Comparison of ENCODE assay signal across 8 mouse cellular contexts in the genomic region with DNA sequence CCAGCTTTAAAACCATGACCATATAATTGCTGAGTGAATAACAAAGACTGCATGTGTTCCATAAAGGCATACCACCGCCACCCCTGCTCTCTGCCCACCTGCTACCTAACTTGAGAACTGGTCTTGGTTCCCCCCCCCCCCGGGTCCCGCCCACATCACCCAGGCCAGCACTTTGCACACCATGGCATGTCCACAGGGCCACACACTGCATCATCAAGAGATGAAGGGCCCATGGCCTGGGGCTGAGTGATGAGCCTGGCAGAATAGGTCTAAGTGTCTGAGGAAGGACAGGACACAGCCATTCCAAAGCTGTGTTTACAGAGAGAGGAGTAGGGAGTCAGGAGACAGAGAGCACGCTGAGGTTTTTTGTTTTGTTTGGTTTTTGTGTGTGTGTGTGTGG. TPM values are rescaled to one million over a fixed set of nuclear protein-coding genes. Genes with fewer than 3 reads are reported as not detected.
A peak's percentile ranks its signal among the peaks of the same experiment; 100 is the strongest.
DNase-seq lines count a peak whose midpoint lies in the region; ATAC-seq and TF ChIP-seq lines count a peak whose summit lies in the region.

No protein-coding gene starts in this region.

- DNase-seq in heart, postnatal 14 days: no peak
- no peak for DNase-seq in heart, postnatal 0 days (ENCODE audit: low spot score)
- DNase-seq in liver, embryonic 13.5 days: no peak
- no peak for DNase-seq in thymus, postnatal 4 days
- DNase-seq in adrenal gland, postnatal 36 days: no peak
- no peak for DNase-seq in left cerebral cortex, adult 9 months (ENCODE audit: low spot score in 2 of 2)

- 73% methylated on average over 4 of the region's 4 CpGs for WGBS in heart, embryonic 11.5 days (ENCODE audit: insufficient replicate concordance)
- WGBS in heart, postnatal 0 days: 77% methylated on average over 4 of the region's 4 CpGs
- 61% methylated on average over 4 of the region's 4 CpGs for WGBS in liver, embryonic 13.5 days (ENCODE audit: insufficient replicate concordance)

- no peaks in the 10 kb centered on the region for H3K36me3 ChIP-seq in heart, embryonic 11.5 days (ENCODE audit: control insufficient read depth, insufficient read depth, low read length)
- peaks cover 17% of the 10 kb centered on the region for H3K36me3 ChIP-seq in E14TG2a.4 (ENCODE audit: insufficient read depth, low read length)
- peaks cover 6% of the 10 kb centered on the region; the same call in 1 of the 2 replicates for H3K36me3 ChIP-seq in heart, postnatal 0 days (replicated peaks; ENCODE audit: control insufficient read depth, insufficient read depth, low read length)
- no peaks in the 10 kb centered on the region for H3K36me3 ChIP-seq in liver, embryonic 13.5 days

- H3K4me1 ChIP-seq in heart, embryonic 11.5 days (ENCODE audit: control insufficient read depth, insufficient read depth, low read length): peaks cover 27% of the 10 kb centered on the region
- peaks cover 65% of the 10 kb centered on the region for H3K4me1 ChIP-seq in E14TG2a.4 (replicated peaks; ENCODE audit: low read depth, low read length)
- peaks cover 28% of the 10 kb centered on the region for H3K4me1 ChIP-seq in heart, postnatal 0 days (ENCODE audit: control insufficient read depth, insufficient read depth)
- H3K4me1 ChIP-seq in liver, embryonic 13.5 days (replicated peaks): peaks cover 39% of the 10 kb centered on the region

- TF ChIP-seq CTCF in E14TG2a.4 (conservative IDR thresholded peaks at IDR 0.05; ENCODE audit: low read length): no peak
- no peak for TF ChIP-seq CTCF in heart, postnatal 0 days (IDR thresholded peaks at IDR 0.05; ENCODE audit: low read depth)

- peak overlapping the region; percentile 70 for H3K4me2 ChIP-seq in heart, embryonic 11.5 days
- peak overlapping the region; percentile 91 for H3K4me2 ChIP-seq in heart, postnatal 0 days (ENCODE audit: low read depth, low read length)
- peak overlapping the region; percentile 82; the same call in 1 of the 2 replicates for H3K4me2 ChIP-seq in liver, embryonic 13.5 days

- ATAC-seq in heart, embryonic 11.5 days (replicated peaks; ENCODE audit: insufficient number of reproducible peaks, low FRiP score, low TSS enrichment): no peak
- no peak for ATAC-seq in heart, postnatal 0 days (ENCODE audit: insufficient read depth, low read depth)
- ATAC-seq in liver, embryonic 13.5 days (ENCODE audit: low read depth): no peak

- H3K9ac ChIP-seq in heart, embryonic 11.5 days (ENCODE audit: low read depth, low read length): peak overlapping the region; percentile 90; the same call in 1 of the 2 replicates
- H3K9ac ChIP-seq in heart, postnatal 0 days (replicated peaks; ENCODE audit: low read depth, low read length): peak overlapping the region; percentile 79
- no peak overlapping the region for H3K9ac ChIP-seq in liver, embryonic 13.5 days

- intact Hi-C loops in heart, postnatal 14 days (cut with DNase I): no loop called here

- no peaks in the 10 kb centered on the region for H3K9me3 ChIP-seq in heart, embryonic 11.5 days (replicated peaks; ENCODE audit: control insufficient read depth, low read length)
- no peaks in the 10 kb centered on the region for H3K9me3 ChIP-seq in E14TG2a.4 (ENCODE audit: low read length)
- no peaks in the 10 kb centered on the region for H3K9me3 ChIP-seq in heart, postnatal 0 days (replicated peaks; ENCODE audit: control insufficient read depth, low read length)
- no peaks in the 10 kb centered on the region for H3K9me3 ChIP-seq in liver, embryonic 13.5 days (replicated peaks)

- no peaks in the 10 kb centered on the region for H3K27me3 ChIP-seq in heart, embryonic 11.5 days (ENCODE audit: control insufficient read depth, insufficient read depth, low read length)
- H3K27me3 ChIP-seq in E14TG2a.4 (ENCODE audit: insufficient read depth, low read length): peaks cover 4% of the 10 kb centered on the region; the same call in 1 of the 2 replicates
- H3K27me3 ChIP-seq in heart, postnatal 0 days (ENCODE audit: control insufficient read depth, insufficient read depth, low read length): no peaks in the 10 kb centered on the region
- H3K27me3 ChIP-seq in liver, embryonic 13.5 days: peaks cover 51% of the 10 kb centered on the region

- peak overlapping the region; percentile 31; the same call in 1 of the 2 replicates for H3K27ac ChIP-seq in heart, embryonic 11.5 days (ENCODE audit: low read depth, low read length)
- H3K27ac ChIP-seq in heart, postnatal 0 days (ENCODE audit: low read depth): peak overlapping the region; percentile 94
- H3K27ac ChIP-seq in liver, embryonic 13.5 days: no peak overlapping the region

- peak overlapping the region; percentile 86; the same call in 1 of the 2 replicates for H3K4me3 ChIP-seq in heart, embryonic 11.5 days (ENCODE audit: low read depth, low read length)
- H3K4me3 ChIP-seq in E14TG2a.4 (replicated peaks; ENCODE audit: low read length): peak overlapping the region; percentile 90
- peak overlapping the region; percentile 95 for H3K4me3 ChIP-seq in heart, postnatal 0 days (ENCODE audit: low read depth, low read length)
- no peak overlapping the region for H3K4me3 ChIP-seq in liver, embryonic 13.5 days (replicated peaks)

- no peak for TF ChIP-seq EP300 in heart, postnatal 0 days (IDR thresholded peaks at IDR 0.05; ENCODE audit: low read depth)

RNA-seq across cellular contexts. Expression of gene Rilpl1, which starts 2.8 kb away (rescaled TPM):
- 25.3 and 27.6 TPM in 2 replicates for polyA plus RNA-seq in heart, embryonic 11.5 days (2014; fragmentation: Nextera tagmentation; extraction: Ambion mirVana)
- 100 to 1,000 TPM; 167 to 179 TPM for total RNA-seq in heart, postnatal 14 days (2021)
- 34.7 and 52.1 TPM in 2 replicates for total RNA-seq in heart, postnatal 0 days (2014; rRNA removed; ENCODE audit: low replicate concordance)
- 39.0 and 40.5 TPM in 2 replicates for polyA plus RNA-seq in heart, postnatal 0 days (2015; fragmentation: Nextera tagmentation; extraction: Ambion mirVana)
- 1.9 and 2.5 TPM in 2 replicates for polyA plus RNA-seq in liver, embryonic 13.5 days (2015; fragmentation: Nextera tagmentation; extraction: Ambion mirVana)
- 10 to 100 TPM; 16.2 to 17.4 TPM for total RNA-seq in adrenal gland, postnatal 36 days (2021)

RNA-seq across cellular contexts. Expression of gene Tmed2, which starts 12.1 kb away (rescaled TPM):
- 490 and 526 TPM in 2 replicates for polyA plus RNA-seq in heart, embryonic 11.5 days (2014; fragmentation: Nextera tagmentation; extraction: Ambion mirVana)
- 100 to 1,000 TPM; 170 to 175 TPM for total RNA-seq in heart, postnatal 14 days (2021)
- 331 and 388 TPM in 2 replicates for total RNA-seq in heart, postnatal 0 days (2014; rRNA removed; ENCODE audit: low replicate concordance)
- 389 and 404 TPM in 2 replicates for polyA plus RNA-seq in heart, postnatal 0 days (2015; fragmentation: Nextera tagmentation; extraction: Ambion mirVana)
- 366 and 422 TPM in 2 replicates for polyA plus RNA-seq in liver, embryonic 13.5 days (2015; fragmentation: Nextera tagmentation; extraction: Ambion mirVana)
- 100 to 1,000 TPM; 226 to 241 TPM for total RNA-seq in adrenal gland, postnatal 36 days (2021)

RNA-seq across cellular contexts. Expression of gene Ddx55, which starts 24.3 kb away (rescaled TPM):
- polyA plus RNA-seq in heart, embryonic 11.5 days (2014; fragmentation: Nextera tagmentation; extraction: Ambion mirVana): 7.5 and 8.4 TPM in 2 replicates
- 1 to 10 TPM; 5.4 to 6.7 TPM for total RNA-seq in heart, postnatal 14 days (2021)
- 1.1 and 5.2 TPM in 2 replicates for total RNA-seq in heart, postnatal 0 days (2014; rRNA removed; ENCODE audit: low replicate concordance)
- polyA plus RNA-seq in heart, postnatal 0 days (2015; fragmentation: Nextera tagmentation; extraction: Ambion mirVana): 4.9 and 5.9 TPM in 2 replicates
- polyA plus RNA-seq in liver, embryonic 13.5 days (2015; fragmentation: Nextera tagmentation; extraction: Ambion mirVana): 9.4 and 11.0 TPM in 2 replicates
- total RNA-seq in adrenal gland, postnatal 36 days (2021): 10 to 100 TPM; 11.8 to 13.2 TPM

RNA-seq across cellular contexts. Expression of gene Snrnp35, which starts 45.4 kb away (rescaled TPM):
- 12.4 and 12.8 TPM in 2 replicates for polyA plus RNA-seq in heart, embryonic 11.5 days (2014; fragmentation: Nextera tagmentation; extraction: Ambion mirVana)
- 10 to 100 TPM in 1 of 2 experiments, 1 to 10 TPM in 1; 9.6 to 13.1 TPM for total RNA-seq in heart, postnatal 14 days (2021)
- total RNA-seq in heart, postnatal 0 days (2014; rRNA removed; ENCODE audit: low replicate concordance): 0.50 and 4.4 TPM in 2 replicates
- 14.0 and 14.6 TPM in 2 replicates for polyA plus RNA-seq in heart, postnatal 0 days (2015; fragmentation: Nextera tagmentation; extraction: Ambion mirVana)
- polyA plus RNA-seq in liver, embryonic 13.5 days (2015; fragmentation: Nextera tagmentation; extraction: Ambion mirVana): 14.6 and 15.0 TPM in 2 replicates
- total RNA-seq in adrenal gland, postnatal 36 days (2021): 10 to 100 TPM; 19.4 to 20.5 TPM

RNA-seq across cellular contexts. Expression of gene Rilpl2, which starts 50.2 kb away (rescaled TPM):
- polyA plus RNA-seq in heart, embryonic 11.5 days (2014; fragmentation: Nextera tagmentation; extraction: Ambion mirVana): 15.5 and 16.3 TPM in 2 replicates
- 1 to 10 TPM; 8.8 to 9.5 TPM for total RNA-seq in heart, postnatal 14 days (2021)
- total RNA-seq in heart, postnatal 0 days (2014; rRNA removed; ENCODE audit: low replicate concordance): 8.4 and 12.4 TPM in 2 replicates
- 14.9 and 15.4 TPM in 2 replicates for polyA plus RNA-seq in heart, postnatal 0 days (2015; fragmentation: Nextera tagmentation; extraction: Ambion mirVana)
- polyA plus RNA-seq in liver, embryonic 13.5 days (2015; fragmentation: Nextera tagmentation; extraction: Ambion mirVana): 9.9 and 10.3 TPM in 2 replicates
- total RNA-seq in adrenal gland, postnatal 36 days (2021): 10 to 100 TPM; 21.4 to 23.9 TPM
